Mouse (Mus musculus) heart, embryonic 14.5 days (tissue): ENCODE data around the gene Gal3st2c. TPM values are rescaled to one million over a fixed set of nuclear protein-coding genes. Genes with fewer than 3 reads are reported as not detected.

Experiments used
- ATAC-seq: fragments of 200-750 bp; cut with Nextera tagmentation; 2 replicates; pipeline ENCODE4 v1.8.0; 2017; ENCODE audit warnings: low read depth, moderate TSS enrichment; ENCODE audit not compliant: insufficient number of reproducible peaks, insufficient read depth, low FRiP score
- H3K27ac ChIP-seq, 2 experiments: fragments of 200-500 bp in 1 of 2; fragments of 300-500 bp in 1 of 2; sonication (generic) in 1 of 2; replicated peaks in 1 of 2; 2 replicates each; pipeline ENCODE4 v1.5.1; 2012 to 2014; ENCODE audit warnings: low read depth in 2 of 2, low read length in 2 of 2, control low read depth in 1 of 2, mild to moderate bottlenecking in 1 of 2, mixed read lengths in 1 of 2; ENCODE audit not compliant: control insufficient read depth in 1 of 2, insufficient read depth in 1 of 2
- H3K27me3 ChIP-seq: fragments of 300-500 bp; sonication (generic); 2 replicates; pipeline ENCODE4 v1.6.1; 2014; ENCODE audit warnings: mild to moderate bottlenecking, low read length, control low read depth; ENCODE audit not compliant: control insufficient read depth, insufficient read depth
- H3K36me3 ChIP-seq: fragments of 300-500 bp; sonication (generic); 2 replicates; pipeline ENCODE4 v1.6.1; 2014; ENCODE audit warnings: mild to moderate bottlenecking, control low read depth, low read length, mixed read lengths; ENCODE audit not compliant: control insufficient read depth, insufficient read depth
- H3K4me1 ChIP-seq, 2 experiments: fragments of 200-500 bp in 1 of 2; fragments of 300-500 bp in 1 of 2; sonication (generic) in 1 of 2; 2 replicates each; pipeline ENCODE4 v1.6.1; 2012 to 2014; ENCODE audit warnings: low read length in 2 of 2, control low read depth in 1 of 2, mixed read lengths in 1 of 2; ENCODE audit not compliant: control insufficient read depth in 2 of 2, insufficient read depth in 2 of 2
- H3K4me2 ChIP-seq: fragments of 300-500 bp; sonication (generic); 2 replicates; pipeline ENCODE4 v1.6.1; 2014; ENCODE audit warnings: mild to moderate bottlenecking, low read length
- H3K4me3 ChIP-seq, 2 experiments: fragments of 200-500 bp in 1 of 2; fragments of 300-500 bp in 1 of 2; sonication (generic) in 1 of 2; 2 replicates each; pipeline ENCODE4 v1.5.1; 2012 to 2014; ENCODE audit warnings: low read length in 2 of 2, mild to moderate bottlenecking in 2 of 2, control low read depth in 1 of 2, low read depth in 1 of 2, moderate library complexity in 1 of 2; ENCODE audit not compliant: control insufficient read depth in 1 of 2, insufficient read depth in 1 of 2
- H3K9ac ChIP-seq: fragments of 300-500 bp; sonication (generic); 2 replicates; pipeline ENCODE4 v1.6.1; 2014; ENCODE audit warnings: mild to moderate bottlenecking, low read length
- H3K9me3 ChIP-seq: fragments of 300-500 bp; sonication (generic); 2 replicates; pipeline ENCODE4 v1.6.1; 2016; ENCODE audit warnings: low read length, control low read depth; ENCODE audit not compliant: control insufficient read depth
- WGBS: fragments of 180-500 bp; shearing (Covaris S2); extraction: QIAGEN DNeasy Blood & Tissue Kit; methylation state at CpG from one replicate; pipeline ENCODE4 v1.1.7; 2014; 5-methylcytosine and 5-hydroxymethylcytosine counted together
- polyA plus RNA-seq: library from polyadenylated mRNA; unstranded; fragments of >200 nt; fragmentation: Nextera tagmentation; extraction: Ambion mirVana; gene quantifications from 2 replicates; pipeline ENCODE4 v1.2.1, GENCODE M21; 2014

Gal3st2c gene
- polyA plus RNA-seq, 1 experiment from 2014 or later: 0.04 TPM

- no peak within 1 kb of the TSS for H3K9ac ChIP-seq
- H3K36me3 ChIP-seq: no peaks in the 10 kb centered on the region
- WGBS: 88% methylated on average over 6 of the region's 6 CpGs
- no peak within 1 kb of the TSS for H3K4me2 ChIP-seq
- H3K9me3 ChIP-seq: no peaks in the 10 kb centered on the region
- no peaks in the 10 kb centered on the region for H3K4me1 ChIP-seq
- ATAC-seq: no peak
- no peak within 1 kb of the TSS for H3K27ac ChIP-seq
- H3K27me3 ChIP-seq: no peaks in the 10 kb centered on the region
- no peak within 1 kb of the TSS for H3K4me3 ChIP-seq
Observed at GRCm38 (mm10) chr1:94020151-94020550, 29.8 kb downstream of the Gal3st2c start, which contains the start of gene Neu4. Neu4 (plus strand) TSS chr1:94020451.

GRCm38 (mm10) chr1:94027506-94028108, 37.3 kb downstream of the Gal3st2c start:
- no peaks in the 10 kb centered on the region for H3K36me3 ChIP-seq
- 83% methylated on average over 12 of the region's 12 CpGs for WGBS
- no peak overlapping the region for H3K4me3 ChIP-seq
- H3K27ac ChIP-seq: no peak overlapping the region
- no peak for ATAC-seq
- H3K27me3 ChIP-seq: no peaks in the 10 kb centered on the region
- no peak overlapping the region for H3K9ac ChIP-seq
- no peak overlapping the region for H3K4me2 ChIP-seq
- H3K4me1 ChIP-seq: no peaks in the 10 kb centered on the region
- no peaks in the 10 kb centered on the region for H3K9me3 ChIP-seq

GRCm38 (mm10) chr1:94028741-94029140, 38.4 kb downstream of the Gal3st2c start:
- no peak overlapping the region for H3K9ac ChIP-seq
- H3K4me3 ChIP-seq: no peak overlapping the region
- no peak for ATAC-seq
- H3K4me2 ChIP-seq: no peak overlapping the region
- no peaks in the 10 kb centered on the region for H3K36me3 ChIP-seq
- 79% methylated on average over 2 of the region's 2 CpGs for WGBS
- H3K9me3 ChIP-seq: no peaks in the 10 kb centered on the region
- H3K27ac ChIP-seq: no peak overlapping the region
- H3K4me1 ChIP-seq: no peaks in the 10 kb centered on the region
- H3K27me3 ChIP-seq: no peaks in the 10 kb centered on the region

GRCm38 (mm10) chr1:94033075-94033602, 42.8 kb downstream of the Gal3st2c start:
- Histone ChIP-seq H3K36me3 (no peaks in the 10 kb centered on the region), H3K4me3 (no peak overlapping the region), H3K9ac (no peak overlapping the region), H3K4me1 (peaks cover 7 to 12% of the 10 kb centered on the region in 2 experiments; a peak in 3 of 4 replicates), H3K27ac (no peak overlapping the region), H3K4me2 (no peak overlapping the region), H3K9me3 (no peaks in the 10 kb centered on the region), H3K27me3 (no peaks in the 10 kb centered on the region; the same call in 1 of the 2 replicates)
- no peak for ATAC-seq
- 83% methylated on average over 2 of the region's 2 CpGs for WGBS

GRCm38 (mm10) chr1:94034984-94035743, 44.9 kb downstream of the Gal3st2c start:
- no peaks in the 10 kb centered on the region; the same call in 1 of the 2 replicates for H3K27me3 ChIP-seq
- peak overlapping the region; percentile 70 for H3K4me2 ChIP-seq
- peak overlapping the region; percentile 33 to 43 for H3K4me3 ChIP-seq
- WGBS: under 1% methylated on average over 24 of the region's 25 CpGs
- no peaks in the 10 kb centered on the region for H3K9me3 ChIP-seq
- H3K4me1 ChIP-seq: peaks cover 7 to 12% of the 10 kb centered on the region in 2 experiments; a peak in 3 of 4 replicates
- peak; percentile 89 for ATAC-seq
- H3K27ac ChIP-seq: peak overlapping the region; percentile 93 to 94
- no peaks in the 10 kb centered on the region for H3K36me3 ChIP-seq
- peak overlapping the region; percentile 62 for H3K9ac ChIP-seq

GRCm38 (mm10) chr1:94040391-94040790, 50.1 kb downstream of the Gal3st2c start:
- Histone ChIP-seq H3K9me3 (no peaks in the 10 kb centered on the region), H3K4me1 (peaks cover 4 to 6% of the 10 kb centered on the region in 2 experiments; a peak in 3 of 4 replicates), H3K9ac (no peak overlapping the region), H3K4me3 (no peak overlapping the region), H3K27me3 (no peaks in the 10 kb centered on the region; the same call in 1 of the 2 replicates), H3K36me3 (no peaks in the 10 kb centered on the region), H3K27ac (no peak overlapping the region), H3K4me2 (no peak overlapping the region)
- no peak for ATAC-seq
- WGBS: 91% methylated on average over 2 of the region's 2 CpGs

GRCm38 (mm10) chr1:94045559-94045958, 55.2 kb downstream of the Gal3st2c start:
- no peaks in the 10 kb centered on the region for H3K27me3 ChIP-seq
- ATAC-seq: no peak
- no peaks in the 10 kb centered on the region for H3K36me3 ChIP-seq
- H3K27ac ChIP-seq: no peak overlapping the region
- no peak overlapping the region for H3K4me3 ChIP-seq
- no peak overlapping the region for H3K4me2 ChIP-seq
- no peak overlapping the region for H3K9ac ChIP-seq
- 76% methylated on average over 3 of the region's 3 CpGs for WGBS
- no peaks in the 10 kb centered on the region for H3K4me1 ChIP-seq
- no peaks in the 10 kb centered on the region for H3K9me3 ChIP-seq
